In the genomic region with DNA sequence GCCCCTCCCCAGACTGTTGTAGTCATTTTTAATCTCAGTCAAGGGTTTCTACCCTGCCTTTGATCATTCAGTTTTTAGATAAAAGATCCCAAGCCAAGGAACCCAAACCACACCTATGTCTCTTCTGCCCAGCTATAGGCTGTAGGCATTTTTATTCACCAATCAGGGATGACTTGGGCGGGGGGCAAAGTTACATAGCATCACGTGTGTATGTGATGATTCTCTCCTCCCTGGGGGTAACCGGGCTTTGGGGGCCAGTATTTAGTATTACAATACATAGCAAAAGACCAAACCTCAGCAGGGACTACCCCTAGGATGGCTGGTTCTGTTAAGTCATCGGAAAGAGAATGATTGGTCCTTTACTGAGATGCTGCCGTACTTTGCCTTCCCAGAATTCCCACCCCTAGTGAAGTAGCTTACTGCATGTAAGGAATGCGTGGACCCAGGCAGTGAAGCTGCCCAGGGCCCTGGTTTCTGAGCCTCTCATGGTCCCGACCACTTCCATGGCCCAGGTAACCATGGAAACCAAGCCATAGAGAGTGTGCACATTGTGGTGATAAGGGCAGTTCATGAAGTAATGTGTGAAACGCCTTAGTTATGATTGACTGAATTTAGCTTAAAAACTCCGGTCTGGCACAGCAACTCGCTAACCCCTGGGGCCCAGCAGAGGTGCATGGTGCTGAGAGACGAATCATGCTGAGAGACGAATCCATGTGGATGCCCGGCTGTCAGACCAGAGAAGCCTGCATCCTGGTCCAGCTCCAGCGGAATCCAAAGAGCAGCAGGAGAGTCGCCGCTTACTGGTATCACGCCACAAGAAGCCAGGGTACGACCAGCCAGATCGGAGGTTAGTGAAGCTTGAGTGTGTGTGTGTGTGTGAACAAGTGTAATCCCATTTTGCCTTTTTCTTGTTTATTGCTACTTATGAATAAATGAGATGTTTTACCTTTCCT, we compare ENCODE assay signal across 10 mouse cellular contexts. TPM values are rescaled to one million over a fixed set of nuclear protein-coding genes. Genes with fewer than 3 reads are reported as not detected.
A peak's percentile ranks its signal among the peaks of the same experiment; 100 is the strongest.
DNase-seq lines count a peak whose midpoint lies in the region; ATAC-seq and TF ChIP-seq lines count a peak whose summit lies in the region.
"Had no signal": no experiment of that assay in that cellular context is flagged by ENCODE, and none has a peak within 500 bp of the region (broad histone marks: within the 10 kb centered on the region; RNA-seq: fewer than 3 reads in every experiment).

No protein-coding gene starts in this region.

- H3K4me2 ChIP-seq in forebrain, postnatal 0 days (ENCODE audit: low read depth) = no peak overlapping the region; the same call in 1 of the 2 replicates

- no peaks in the 10 kb centered on the region for H3K4me1 ChIP-seq in heart, adult 2 months (ENCODE audit: control insufficient read depth, insufficient read depth, low read length)
- no peaks in the 10 kb centered on the region for H3K4me1 ChIP-seq in forebrain, postnatal 0 days (ENCODE audit: insufficient read depth)

- no peaks in the 10 kb centered on the region for H3K36me3 ChIP-seq in heart, adult 2 months (ENCODE audit: control insufficient read depth, insufficient read depth, low read length)
- no peaks in the 10 kb centered on the region for H3K36me3 ChIP-seq in forebrain, postnatal 0 days (ENCODE audit: insufficient read depth)

- H3K4me3 ChIP-seq in heart, adult 2 months = no peak overlapping the region
- no peak overlapping the region for H3K4me3 ChIP-seq in forebrain, postnatal 0 days (ENCODE audit: low read depth, low read length)

- TF ChIP-seq EP300 in heart, adult 2 months (IDR thresholded peaks at IDR 0.05; ENCODE audit: insufficient read depth, low read depth, low read length) = no peak

- intact Hi-C loops in heart, adult 2 months (cut with DNase I) = no loop called here

- DNase-seq in cerebellum, postnatal 14 days = peak; percentile 61 to 74
- DNase-seq in cerebellum, adult 11 months = no peak
- DNase-seq in heart, postnatal 4 days = peak; percentile 47
- DNase-seq in heart, adult 2 months = no peak
- peak; percentile 57 for DNase-seq in ZHBTc4 (ENCODE audit: low read depth, low spot score)
- peak; percentile 23 for DNase-seq in forebrain, postnatal 0 days
- no peak for DNase-seq in thymus, postnatal 25 days

- no peaks in the 10 kb centered on the region for H3K9me3 ChIP-seq in forebrain, postnatal 0 days (ENCODE audit: low read length)

- no peak overlapping the region for H3K27ac ChIP-seq in heart, adult 2 months
- H3K27ac ChIP-seq in forebrain, postnatal 0 days (ENCODE audit: low read depth, low read length) = no peak overlapping the region

- TF ChIP-seq POLR2A in heart, adult 2 months (IDR thresholded peaks at IDR 0.05; ENCODE audit: insufficient read depth, low read depth, low read length) = no peak

- no peaks in the 10 kb centered on the region for H3K27me3 ChIP-seq in heart, adult 2 months (ENCODE audit: control insufficient read depth, insufficient read depth, low read length)
- H3K27me3 ChIP-seq in forebrain, postnatal 0 days (ENCODE audit: insufficient read depth, low read length) = no peaks in the 10 kb centered on the region
- H3K27me3 ChIP-seq: Patski had no signal

- TF ChIP-seq CTCF in heart, adult 2 months (IDR thresholded peaks at IDR 0.05) = no peak
- TF ChIP-seq CTCF in forebrain, postnatal 0 days (IDR thresholded peaks at IDR 0.05; ENCODE audit: low read depth) = no peak

- no peak overlapping the region for H3K9ac ChIP-seq in heart, adult 2 months (ENCODE audit: low read depth, low read length)
- no peak overlapping the region for H3K9ac ChIP-seq in forebrain, postnatal 0 days

- H3K79me2 ChIP-seq in heart, adult 2 months (replicated peaks; ENCODE audit: control insufficient read depth, insufficient read depth, low read length) = no peaks in the 10 kb centered on the region

- 63% methylated on average over 19 of the region's 19 CpGs for WGBS in heart, adult 2 months
- WGBS in forebrain, postnatal 0 days = 53% methylated on average over 19 of the region's 19 CpGs

- peak; percentile 78 for ATAC-seq in forebrain, postnatal 0 days
- ATAC-seq in megakaryocyte, adult 5-6 weeks (ENCODE audit: poor library complexity, severe bottlenecking) = no peak
- ATAC-seq: lung, postnatal 0 days; Patski had no signal

RNA-seq across cellular contexts. Expression of a gene that starts 34.8 kb away (rescaled TPM):
- total RNA-seq in heart, postnatal 4 days (2021) = 10 to 100 TPM; 66.3 to 72.7 TPM
- 10 to 100 TPM; 23.6 to 23.8 TPM for total RNA-seq in heart, adult 2 months (2021)
- 19.3 and 20.4 TPM in 2 replicates for polyA plus RNA-seq in heart, adult 2 months (2012; rRNA removed)
- 28.4 and 41.7 TPM in 2 replicates for total RNA-seq in forebrain, postnatal 0 days (2014; rRNA removed)
- 20.1 and 28.0 TPM in 2 replicates for polyA plus RNA-seq in forebrain, postnatal 0 days (2015; fragmentation: Nextera tagmentation; extraction: Ambion mirVana)
- 1.1 and 2.1 TPM in 2 replicates for total RNA-seq in megakaryocyte, adult 5-6 weeks (2015)
- 0.65 and 1.9 TPM in 2 replicates for total RNA-seq in megakaryocyte, adult 5-6 weeks (2017)

RNA-seq across cellular contexts. Expression of a gene that starts 58.5 kb away (rescaled TPM):
- total RNA-seq in heart, postnatal 4 days (2021) = 1 to 10 TPM; 2.5 to 2.7 TPM
- total RNA-seq in heart, adult 2 months (2021) = under 1 TPM; 0.41 to 0.63 TPM
- 0.91 and 1.2 TPM in 2 replicates for polyA plus RNA-seq in heart, adult 2 months (2012; rRNA removed)
- total RNA-seq in forebrain, postnatal 0 days (2014; rRNA removed) = 0.19 and 0.23 TPM in 2 replicates
- 0.05 and 0.13 TPM in 2 replicates for polyA plus RNA-seq in forebrain, postnatal 0 days (2015; fragmentation: Nextera tagmentation; extraction: Ambion mirVana)
- 0.14 TPM in 1 of 2 replicates, not detected in the other for total RNA-seq in megakaryocyte, adult 5-6 weeks (2015)
- 0.33 and 0.61 TPM in 2 replicates for total RNA-seq in megakaryocyte, adult 5-6 weeks (2017)

Comparison
In these comparisons a context has a peak if more than half of its experiments do, and no peak if none do; other contexts are left out.
1. DNase-seq: peak in cerebellum, postnatal 14 days (2 of 2), heart, postnatal 4 days (single experiment), ZHBTc4 (single experiment) and forebrain, postnatal 0 days (single experiment); none in cerebellum, adult 11 months (single experiment), heart, adult 2 months (0 of 2) and thymus, postnatal 25 days (single experiment).